Mouse (Mus musculus): ENCODE measurements around the gene Zcchc14.

DNA sequence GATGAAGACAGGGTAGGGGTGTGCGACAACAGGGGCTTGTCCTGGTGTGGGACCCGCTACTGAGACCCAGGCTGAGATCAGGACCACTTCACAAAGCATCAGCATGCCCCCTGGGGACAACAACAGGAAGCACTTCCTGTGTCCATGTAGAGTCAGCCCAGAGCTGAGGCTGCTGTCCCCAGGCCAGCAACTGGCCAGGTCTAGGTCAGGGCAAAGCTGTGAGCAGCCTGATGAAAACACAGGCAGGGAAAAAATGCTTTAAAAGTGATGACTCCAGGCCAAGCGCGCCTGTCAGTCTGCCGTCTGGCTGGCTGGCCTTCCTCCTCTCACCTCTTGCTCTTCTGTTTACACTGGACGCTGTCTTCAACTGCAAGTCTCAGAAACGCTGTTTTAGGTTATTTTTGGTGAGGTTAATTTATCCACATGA lies 21.0 kb downstream of the Zcchc14 start:
- TF ChIP-seq POLR2A (IDR thresholded peaks at IDR 0.05; ENCODE audit: low read depth, low read length), result no peak
- TF ChIP-seq CTCF (conservative IDR thresholded peaks at IDR 0.05; ENCODE audit: insufficient read depth, insufficient read length, low read depth, low read length), result 0 out of 2 replicates have a peak, but pooled peaks have one; percentile 7

Measured in kidney, adult 2 months (tissue).